Mouse (Mus musculus): ENCODE measurements at regions not wholly inside any gene's neighbourhood (a gene's known extent, or its start where the extent isn't known, plus 50 kb on each side); places are given as distances from the start of the nearest gene placed in this dataset.

- TF ChIP-seq POLR2A (IDR thresholded peaks at IDR 0.05; ENCODE audit: extremely low read depth, insufficient read depth, low read length) (no peak), CTCF (IDR thresholded peaks at IDR 0.05; ENCODE audit: extremely low read depth, insufficient read depth, low read length) (no peak)
Measured at GRCm38 (mm10) chr7:129141942-129142598, 114.8 kb upstream of the Plpp4 start.

Data from cortical plate, adult 2 months (tissue).